Comparison of ENCODE assay signal across 17 mouse cellular contexts in genomic region chr17:32220873-32221272, GRCm38 (mm10). TPM values are rescaled to one million over a fixed set of nuclear protein-coding genes. Genes with fewer than 3 reads are reported as not detected.
DNase-seq lines count a peak whose midpoint lies in the region; ATAC-seq and TF ChIP-seq lines count a peak whose summit lies in the region.
"Had no signal": no experiment of that assay in that cellular context is flagged by ENCODE, and none has a peak within 500 bp of the region (broad histone marks: within the 10 kb centered on the region; RNA-seq: fewer than 3 reads in every experiment).

No protein-coding gene starts in this region.

- no peak for ATAC-seq in forebrain, postnatal 0 days
- ATAC-seq in Patski = no peak
- ATAC-seq: forebrain, embryonic 15.5 days; intestine, embryonic 15.5 days; liver, embryonic 12.5 days; midbrain, embryonic 16.5 days had no signal

- H3K9ac ChIP-seq in forebrain, postnatal 0 days = no peak overlapping the region
- H3K9ac ChIP-seq: forebrain, embryonic 15.5 days; intestine, embryonic 15.5 days; liver, embryonic 12.5 days had no signal

- peak; percentile 33; the same call in 1 of the 2 replicates for TF ChIP-seq CTCF in forebrain, postnatal 0 days (IDR thresholded peaks at IDR 0.05; ENCODE audit: low read depth)
- peak; percentile 34 for TF ChIP-seq CTCF in Patski (IDR thresholded peaks at IDR 0.05)

- no peak overlapping the region for H3K4me3 ChIP-seq in forebrain, postnatal 0 days (ENCODE audit: low read depth, low read length)
- no peak overlapping the region for H3K4me3 ChIP-seq in forebrain, embryonic 10.5 days
- H3K4me3 ChIP-seq: forebrain, embryonic 15.5 days; hindbrain, embryonic 10.5 days; intestine, embryonic 15.5 days; liver, embryonic 12.5 days had no signal

- peaks cover 74% of the 10 kb centered on the region for H3K36me3 ChIP-seq in forebrain, postnatal 0 days (ENCODE audit: insufficient read depth)
- peaks cover 100% of the 10 kb centered on the region for H3K36me3 ChIP-seq in forebrain, embryonic 10.5 days (replicated peaks)

- CTCF ChIA-PET in Patski (lab: Charles Lee) = interaction anchor here (1.0 to 1.2 kb wide), 2 partner anchors 21 to 102 kb away, joined by 3 read pairs; no protein-coding TSS in a partner anchor

- POLR2A ChIA-PET in Patski (lab: Charles Lee) = interaction anchor here (0.7 kb wide), 1 partner anchor 15 kb away, joined by 3 read pairs; no protein-coding TSS in a partner anchor

- WGBS in forebrain, postnatal 0 days = 69% methylated on average over 3 of the region's 3 CpGs
- WGBS in forebrain, embryonic 10.5 days = 74% methylated on average over 3 of the region's 3 CpGs

- no peak overlapping the region for H3K4me2 ChIP-seq in forebrain, postnatal 0 days (ENCODE audit: low read depth)
- H3K4me2 ChIP-seq: forebrain, embryonic 15.5 days; heart, embryonic 11.5 days; intestine, embryonic 15.5 days; liver, embryonic 12.5 days had no signal

- H3K4me1 ChIP-seq in forebrain, postnatal 0 days (ENCODE audit: insufficient read depth) = no peaks in the 10 kb centered on the region
- H3K4me1 ChIP-seq in forebrain, embryonic 10.5 days = no peaks in the 10 kb centered on the region
- H3K4me1 ChIP-seq: forebrain, embryonic 15.5 days; hindbrain, embryonic 10.5 days; intestine, embryonic 15.5 days; liver, embryonic 12.5 days had no signal

- no peak for DNase-seq in forebrain, postnatal 0 days
- no peak for DNase-seq in forebrain, embryonic 10.5 days (ENCODE audit: extremely low spot score, low spot score)
- peak; percentile 33 for DNase-seq in kidney, postnatal 10 days
- DNase-seq in kidney, adult 11 months = no peak
- peak; percentile 50 for DNase-seq in 3T3-L1 (ENCODE audit: low read depth, low spot score)
- DNase-seq in Patski (ENCODE audit: low read depth, low spot score) = no peak
- DNase-seq in adrenal gland, adult 2 months = no peak
- no peak for DNase-seq in cerebellum, adult 9-10 months
- DNase-seq: adrenal gland, postnatal 36 days; right cerebral cortex, adult 18-20 months had no signal

- H3K9me3 ChIP-seq in forebrain, postnatal 0 days (ENCODE audit: low read length) = no peaks in the 10 kb centered on the region
- no peaks in the 10 kb centered on the region for H3K9me3 ChIP-seq in forebrain, embryonic 10.5 days
- H3K9me3 ChIP-seq: forebrain, embryonic 15.5 days; hindbrain, embryonic 10.5 days; intestine, embryonic 15.5 days; liver, embryonic 12.5 days had no signal

- H3K27ac ChIP-seq in forebrain, postnatal 0 days (ENCODE audit: low read depth, low read length) = no peak overlapping the region
- H3K27ac ChIP-seq in forebrain, embryonic 10.5 days = no peak overlapping the region
- H3K27ac ChIP-seq: forebrain, embryonic 15.5 days; hindbrain, embryonic 10.5 days; intestine, embryonic 15.5 days; liver, embryonic 12.5 days; macrophage had no signal

- in situ Hi-C loops in Patski (cut with MboI; ENCODE audit: low pct_unique_long_range_greater_than_20kb) = no loop called here

- H3K27me3 ChIP-seq in forebrain, postnatal 0 days (ENCODE audit: insufficient read depth, low read length) = no peaks in the 10 kb centered on the region
- H3K27me3 ChIP-seq in forebrain, embryonic 10.5 days (ENCODE audit: poor library complexity, severe bottlenecking) = no peaks in the 10 kb centered on the region
- no peaks in the 10 kb centered on the region for H3K27me3 ChIP-seq in Patski
- H3K27me3 ChIP-seq: forebrain, embryonic 15.5 days; intestine, embryonic 15.5 days; liver, embryonic 12.5 days had no signal

RNA-seq across cellular contexts. Expression of gene Ephx3, which starts 31.5 kb away (rescaled TPM):
- 0.29 TPM in 1 of 2 replicates, not detected in the other for total RNA-seq in forebrain, postnatal 0 days (2014; rRNA removed)
- 0.08 and 0.11 TPM in 2 replicates for polyA plus RNA-seq in forebrain, postnatal 0 days (2015; fragmentation: Nextera tagmentation; extraction: Ambion mirVana)
- 0.09 and 0.20 TPM in 2 replicates for polyA plus RNA-seq in forebrain, embryonic 10.5 days (2016; fragmentation: Nextera tagmentation; extraction: Ambion mirVana)
- polyA plus RNA-seq in Patski (2021) = 0.18 TPM
- under 1 TPM; 0.23 to 0.48 TPM for total RNA-seq in adrenal gland, adult 2 months (2021)
- 0.81 and 0.96 TPM in 2 replicates for polyA plus RNA-seq in adrenal gland, adult 2 months (2012; rRNA removed)
- polyA plus RNA-seq: heart, embryonic 11.5 days; macrophage had no signal

RNA-seq across cellular contexts. Expression of gene Notch3, which starts 54.2 kb away (rescaled TPM):
- total RNA-seq in forebrain, postnatal 0 days (2014; rRNA removed) = 13.5 and 22.5 TPM in 2 replicates
- 2.3 and 3.3 TPM in 2 replicates for polyA plus RNA-seq in forebrain, postnatal 0 days (2015; fragmentation: Nextera tagmentation; extraction: Ambion mirVana)
- polyA plus RNA-seq in forebrain, embryonic 10.5 days (2016; fragmentation: Nextera tagmentation; extraction: Ambion mirVana) = 24.4 and 25.7 TPM in 2 replicates
- 1.5 TPM for polyA plus RNA-seq in Patski (2021)
- total RNA-seq in adrenal gland, adult 2 months (2021) = 10 to 100 TPM in 1 of 2 experiments, 1 to 10 TPM in 1; 5.6 to 11.7 TPM
- polyA plus RNA-seq in adrenal gland, adult 2 months (2012; rRNA removed) = 35.5 and 44.3 TPM in 2 replicates
- polyA plus RNA-seq: macrophage had no signal

Comparison
In these comparisons a context has a peak if more than half of its experiments do, and no peak if none do; other contexts are left out.
1. DNase-seq: peak in kidney, postnatal 10 days (single experiment) and 3T3-L1 (single experiment); none in forebrain, postnatal 0 days (single experiment), forebrain, embryonic 10.5 days (single experiment), kidney, adult 11 months (single experiment), Patski (single experiment), adrenal gland, adult 2 months (single experiment) and cerebellum, adult 9-10 months (single experiment).